Mouse (Mus musculus) ES-E14 (cell line): ENCODE results near the gene Pigl. TPM values are rescaled to one million over a fixed set of nuclear protein-coding genes. Genes with fewer than 3 reads are reported as not detected.

Source experiments
- DNase-seq: peaks from one replicate; pipeline ENCODE4 v3.0.0-alpha.2; 2013; ENCODE audit warnings: low read depth, low spot score
- H3K27ac ChIP-seq: 2 replicates; pipeline ENCODE4 v1.5.1; 2012; ENCODE audit warnings: low read depth, mild to moderate bottlenecking, low read length, moderate library complexity, mixed read lengths; ENCODE audit not compliant: poor library complexity, insufficient read depth, severe bottlenecking
- H3K36me3 ChIP-seq: 2 replicates; pipeline ENCODE4 v1.6.1; 2012; ENCODE audit warnings: mild to moderate bottlenecking, low read length, moderate library complexity, mixed read lengths; ENCODE audit not compliant: control insufficient read depth, poor library complexity, insufficient read depth, severe bottlenecking
- H3K4me1 ChIP-seq, 2 experiments: fragments of 150-350 bp in 1 of 2; sonication (generic) in 1 of 2; 2 replicates each; pipeline ENCODE4 v1.6.1; 2012; ENCODE audit warnings: low read length in 2 of 2, mild to moderate bottlenecking in 1 of 2, mixed read lengths in 1 of 2; ENCODE audit not compliant: control insufficient read depth in 2 of 2, insufficient read depth in 2 of 2, poor library complexity in 1 of 2
- H3K4me3 ChIP-seq, 2 experiments: fragments of 150-350 bp in 1 of 2; sonication (generic) in 1 of 2; 2 replicates each; pipeline ENCODE4 v1.5.1; 2012; ENCODE audit warnings: low read length in 2 of 2, low read depth in 1 of 2, mild to moderate bottlenecking in 1 of 2, mixed read lengths in 1 of 2; ENCODE audit not compliant: insufficient read depth in 1 of 2, poor library complexity in 1 of 2, severe bottlenecking in 1 of 2
- H3K9ac ChIP-seq: 2 replicates; pipeline ENCODE4 v1.6.1; 2012; ENCODE audit warnings: low read depth, mild to moderate bottlenecking, low read length, mixed read lengths; ENCODE audit not compliant: poor library complexity, insufficient read depth, severe bottlenecking
- H3K9me3 ChIP-seq: fragments of 150-350 bp; sonication (generic); 2 replicates; pipeline ENCODE4 v1.6.1; 2012; ENCODE audit warnings: low read depth, mild to moderate bottlenecking, low read length; ENCODE audit not compliant: control insufficient read depth, insufficient read depth
- CHD2 ChIP-seq: IDR thresholded peaks from 2 replicates; pipeline ENCODE4 v1.6.1; 2014; ENCODE audit warnings: mild to moderate bottlenecking, low read depth, low read length, inconsistent platforms
- HCFC1 ChIP-seq: IDR thresholded peaks from 2 replicates; pipeline ENCODE4 v1.6.1; 2012; ENCODE audit warnings: low read length, inconsistent platforms, borderline replicate concordance; ENCODE audit not compliant: insufficient read depth
- MAFK ChIP-seq: IDR thresholded peaks from 2 replicates; pipeline ENCODE4 v1.6.1; 2014; ENCODE audit warnings: mild to moderate bottlenecking, low read depth, low read length, inconsistent platforms; ENCODE audit not compliant: insufficient read depth
- ZC3H11A ChIP-seq: IDR thresholded peaks from 2 replicates; pipeline ENCODE4 v1.6.1; 2012; ENCODE audit warnings: low read depth, mild to moderate bottlenecking, inconsistent platforms, low read length, borderline replicate concordance
- ZNF384 ChIP-seq: IDR thresholded peaks from 2 replicates; pipeline ENCODE4 v1.6.1; 2012; ENCODE audit warnings: low read depth, low read length, inconsistent platforms
- in situ Hi-C, 2 experiments: fragments of 600-800 bp; cut with MboI; formaldehyde crosslinking; loops; one replicate each; pipeline ENCODE4 v1.15.1; 2025; ENCODE audit warnings: low sequenced_read_pairs in 2 of 2, inconsistent platforms in 1 of 2; ENCODE audit not compliant: unreplicated experiment in 2 of 2
- total RNA-seq: library from RNA; depleted of rRNA; stranded (reverse); fragments of 300-350 nt; gene quantifications from 2 replicates; pipeline ENCODE4 v1.2.3, GENCODE M21; 2012

Gene Pigl
- total RNA-seq, 1 experiment: 25.8 TPM

GRCm38 (mm10) chr11:62426266-62426665, 32.0 kb upstream of the Pigl start:
- in situ Hi-C loops: no loop called here
- peaks cover 3 to 6% of the 10 kb centered on the region in 2 experiments for H3K4me1 ChIP-seq
- DNase-seq: no peak
- peaks cover 15% of the 10 kb centered on the region for H3K36me3 ChIP-seq
- no peak overlapping the region for H3K4me3 ChIP-seq
- H3K27ac ChIP-seq: peak overlapping the region; percentile 5; the same call in 1 of the 2 replicates
- no peaks in the 10 kb centered on the region for H3K9me3 ChIP-seq
- TF ChIP-seq ZNF384 (no peak), ZC3H11A (no peak), CHD2 (no peak), MAFK (no peak), HCFC1 (no peak)
- H3K9ac ChIP-seq: peak overlapping the region; percentile 16; the same call in 1 of the 2 replicates

DNA sequence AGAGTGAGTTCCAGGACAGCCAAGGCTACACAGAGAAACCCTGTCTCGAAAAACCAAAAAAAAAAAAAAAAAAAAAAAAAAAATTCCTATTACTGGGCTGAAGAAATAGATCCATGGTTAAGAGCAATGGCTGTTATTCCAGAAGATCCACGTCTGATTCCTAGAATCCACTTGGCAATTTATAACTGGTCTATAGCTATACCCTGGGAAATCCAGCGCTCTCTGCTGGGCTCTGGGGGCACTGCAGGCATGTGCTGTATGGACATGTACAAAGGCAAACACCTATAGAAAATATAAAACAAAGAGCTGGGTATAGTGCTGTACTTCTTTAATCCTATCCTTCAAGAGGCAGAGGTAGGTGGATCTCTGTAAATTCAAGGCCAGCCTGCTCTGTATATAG, 31.2 kb upstream of the Pigl start:
- Histone ChIP-seq H3K27ac (no peak overlapping the region; the same call in 1 of the 2 replicates), H3K9me3 (no peaks in the 10 kb centered on the region), H3K9ac (no peak overlapping the region; the same call in 1 of the 2 replicates), H3K4me1 (peaks cover 4 to 12% of the 10 kb centered on the region in 2 experiments), H3K4me3 (no peak overlapping the region; a peak in 1 of 4 replicates), H3K36me3 (peaks cover 12% of the 10 kb centered on the region)
- in situ Hi-C loops: no loop called here
- TF ChIP-seq MAFK (no peak), CHD2 (no peak), ZNF384 (peak; percentile 88), ZC3H11A (no peak)
- peak; percentile 63 for DNase-seq

DNA sequence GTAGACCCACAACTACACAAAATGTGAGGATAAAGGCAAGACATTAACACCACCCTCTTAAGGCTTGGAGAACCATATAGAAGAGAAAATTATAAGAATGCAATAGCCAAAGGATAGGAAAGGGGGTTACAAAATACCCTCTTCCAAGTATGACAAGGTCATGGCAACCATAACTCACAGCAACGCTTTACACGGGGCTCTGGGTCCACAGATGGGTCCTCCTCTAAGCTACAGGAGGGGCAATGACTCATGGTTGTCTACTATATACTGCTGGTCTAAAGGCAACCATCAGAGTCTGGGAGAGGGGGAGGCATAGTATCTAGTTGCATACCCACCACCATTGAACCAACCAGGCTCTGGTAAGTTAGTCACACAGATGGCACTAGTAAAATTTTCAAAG, 26.0 kb upstream of the Pigl start:
- Histone ChIP-seq H3K4me3 (no peak overlapping the region), H3K27ac (peak overlapping the region; percentile 82; the same call in 1 of the 2 replicates), H3K4me1 (peaks cover 3 to 12% of the 10 kb centered on the region in 2 experiments), H3K36me3 (peaks cover 7% of the 10 kb centered on the region), H3K9me3 (no peaks in the 10 kb centered on the region), H3K9ac (no peak overlapping the region)
- DNase-seq: no peak
- in situ Hi-C loops: no loop called here
- no peak for TF ChIP-seq MAFK
- TF ChIP-seq ZNF384: no peak
- no peak for TF ChIP-seq CHD2
- TF ChIP-seq HCFC1: no peak
- TF ChIP-seq ZC3H11A: no peak

GRCm38 (mm10) chr11:62440670-62441315, 17.5 kb upstream of the Pigl start:
- no peak for DNase-seq
- TF ChIP-seq ZC3H11A (no peak), CHD2 (no peak), MAFK (no peak), HCFC1 (no peak), ZNF384 (no peak)
- Histone ChIP-seq H3K27ac (peak overlapping the region; percentile 56; the same call in 1 of the 2 replicates), H3K4me3 (peak overlapping the region in 1 of 2 experiments; percentile 23; a peak in 1 of 4 replicates), H3K9ac (no peak overlapping the region; the same call in 1 of the 2 replicates), H3K4me1 (peaks cover 2 to 4% of the 10 kb centered on the region in 2 experiments; a peak in 3 of 4 replicates), H3K9me3 (no peaks in the 10 kb centered on the region), H3K36me3 (peaks cover 5% of the 10 kb centered on the region)
- in situ Hi-C loops: no loop called here

DNA sequence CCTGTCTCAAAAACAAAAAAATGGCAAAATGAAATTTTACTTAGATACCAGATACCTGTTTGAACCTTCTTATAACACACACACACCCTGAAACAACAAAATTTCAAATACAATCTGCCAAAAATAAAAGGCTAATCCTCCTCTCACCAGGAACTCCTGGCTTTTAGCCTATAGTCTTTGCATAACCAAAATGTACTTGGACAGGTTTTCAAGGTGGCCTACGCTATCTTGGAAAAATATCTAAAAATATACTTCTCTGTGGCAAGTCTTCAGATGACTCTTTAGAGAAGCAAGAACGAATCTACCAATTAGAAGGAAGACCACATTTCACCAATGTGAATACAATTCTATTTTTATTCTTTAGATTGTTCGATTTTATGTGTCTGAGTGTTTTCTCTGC, 12.5 kb upstream of the Pigl start:
- DNase-seq: no peak
- peaks cover 2% of the 10 kb centered on the region; the same call in 1 of the 2 replicates for H3K36me3 ChIP-seq
- in situ Hi-C loops: no loop called here

More for the DNA sequence above, 12.5 kb upstream of the Pigl start:
- Histone ChIP-seq H3K9me3 (no peaks in the 10 kb centered on the region), H3K4me1 (peaks cover 1 to 4% of the 10 kb centered on the region in 2 experiments; a peak in 1 of 4 replicates), H3K9ac (no peak overlapping the region), H3K27ac (no peak overlapping the region), H3K4me3 (no peak overlapping the region)
- TF ChIP-seq MAFK (no peak), CHD2 (no peak), ZC3H11A (no peak), ZNF384 (no peak), HCFC1 (no peak)
